Mouse (Mus musculus) spleen, adult 18-20 months (tissue): ENCODE measurements around the gene Snhg11.

Source experiments
- DNase-seq, 2 experiments: peaks; one replicate each; pipeline ENCODE4 v3.0.0; 2022; ENCODE audit warnings: mixed read lengths in 2 of 2

The Snhg11 gene

DNA sequence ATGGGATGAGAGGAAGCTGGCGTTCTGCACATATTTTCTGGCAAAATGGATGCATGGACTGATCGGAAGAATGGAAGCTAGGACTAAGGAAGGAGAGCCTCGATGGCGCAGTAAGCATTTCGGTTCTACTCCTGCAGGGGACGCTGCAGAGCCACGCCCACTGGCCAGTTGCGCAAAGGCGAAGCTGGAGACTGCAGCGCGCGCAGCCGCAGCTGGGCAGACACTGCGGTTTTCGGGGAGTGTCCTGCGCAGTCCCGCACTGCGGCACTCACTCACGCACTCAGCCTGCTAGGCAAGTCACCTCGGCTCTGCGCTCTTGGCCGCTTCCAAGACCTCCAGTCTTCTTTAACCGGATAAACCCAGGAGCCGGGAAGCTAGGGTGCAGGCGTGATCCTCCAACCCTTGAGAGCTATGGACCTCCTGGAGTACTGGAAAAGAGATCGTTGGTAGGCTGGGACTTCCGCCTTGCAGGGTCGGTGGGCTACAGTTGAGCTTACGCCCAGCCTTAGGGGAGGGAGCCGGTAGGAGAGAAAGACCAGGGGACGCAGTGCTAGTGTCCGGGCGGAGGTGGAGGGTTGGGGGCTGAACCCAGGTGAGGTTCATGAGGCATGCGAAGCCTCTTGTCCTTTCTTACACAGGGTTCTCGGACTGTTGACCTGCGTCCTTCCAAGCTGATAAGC lies at the start of gene Snhg11:
TSS of gene Snhg11 (plus strand) at position 196 of the 680 bp plus-strand sequence.
- DNase-seq, result no peak

DNA sequence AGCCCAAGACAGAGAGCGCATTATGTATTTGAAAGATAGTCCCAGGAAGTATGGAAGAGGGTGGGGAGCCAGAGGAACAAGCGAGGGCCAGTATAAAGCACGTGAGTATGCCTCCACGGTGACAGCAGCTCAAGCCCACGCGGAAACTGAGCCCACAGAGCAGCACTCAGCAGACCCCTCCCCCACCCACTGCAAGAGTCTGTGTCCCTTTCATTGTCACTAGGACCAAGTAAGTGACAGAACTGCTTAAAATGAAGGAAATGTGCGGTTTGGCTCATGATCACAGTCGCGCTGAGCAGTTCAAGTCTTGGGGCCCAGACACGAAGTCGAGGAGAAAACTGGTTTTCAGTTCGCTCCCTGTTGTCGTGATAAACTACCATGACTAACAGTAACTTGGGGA lies 41.1 kb upstream of the Snhg11 start:
- no peak for DNase-seq

DNA sequence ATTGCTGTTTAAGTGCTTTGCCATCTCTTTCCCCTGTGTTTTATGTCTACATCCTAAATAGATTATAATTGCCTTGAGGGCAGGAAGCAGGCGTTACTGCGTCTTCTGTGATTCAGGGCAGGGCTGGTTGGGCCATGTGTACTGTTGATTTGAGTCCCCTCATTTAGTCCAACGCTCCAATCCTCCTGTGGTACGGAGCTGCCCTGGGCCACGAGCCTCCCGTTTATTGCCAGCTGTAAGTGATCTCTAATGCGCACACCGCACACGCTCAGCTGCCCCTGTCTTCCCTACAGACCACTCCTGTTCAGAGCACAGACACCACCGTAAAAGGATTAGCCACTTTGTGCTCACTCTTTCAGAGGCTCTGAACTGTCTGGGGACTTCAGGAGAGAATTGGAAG lies 37.7 kb upstream of the Snhg11 start:
- no peak for DNase-seq

DNA sequence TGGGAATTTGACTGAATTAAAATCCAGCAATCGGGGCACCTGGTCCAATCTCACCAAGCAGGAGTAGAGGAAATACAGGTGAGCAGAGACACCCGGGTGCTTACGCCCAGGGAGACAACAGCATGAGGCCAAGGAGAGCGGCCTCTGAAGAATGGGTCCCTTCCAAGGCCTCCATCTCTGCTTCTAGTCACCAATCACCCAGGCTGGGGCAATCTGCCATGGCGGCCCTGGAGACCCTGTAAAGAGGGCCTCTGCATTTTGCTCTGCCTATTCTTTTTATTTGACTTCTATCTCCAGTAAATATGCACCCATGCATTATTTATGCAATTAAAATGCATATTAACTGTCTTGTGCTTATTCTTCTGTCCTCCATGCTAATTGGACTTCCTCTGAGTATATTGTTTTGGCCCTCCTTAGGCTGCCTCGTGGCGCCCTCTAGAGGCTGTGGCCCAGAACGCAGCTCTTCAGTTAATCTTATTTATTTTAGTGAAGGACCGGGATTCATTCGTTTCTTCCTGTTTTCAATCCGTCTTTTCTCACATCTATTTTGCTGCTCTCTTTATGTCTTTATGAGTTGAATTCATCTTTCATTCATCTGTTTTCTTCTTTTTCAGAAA lies 35.4 kb upstream of the Snhg11 start:
- peak in 1 of 2 experiments; percentile 42 for DNase-seq

DNA sequence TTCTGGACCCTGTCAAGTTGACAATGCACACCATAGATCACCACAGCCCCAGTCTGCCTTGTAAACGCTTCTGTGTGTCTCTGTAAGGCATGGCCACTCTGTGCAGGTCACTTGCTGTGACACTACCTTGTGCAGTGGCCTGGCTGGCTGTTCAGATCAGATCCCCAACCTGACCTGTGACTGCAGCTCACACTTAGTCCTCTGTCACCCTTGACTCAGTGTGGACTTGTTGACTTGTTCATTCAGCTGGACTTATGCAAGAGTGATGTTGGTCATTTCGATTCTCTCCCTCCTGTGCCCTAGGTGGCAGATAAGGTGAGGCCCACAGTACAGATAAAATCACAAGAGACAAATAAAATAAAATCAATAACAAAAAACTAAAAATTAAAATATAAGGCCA lies 34.1 kb upstream of the Snhg11 start:
- no peak for DNase-seq

DNA sequence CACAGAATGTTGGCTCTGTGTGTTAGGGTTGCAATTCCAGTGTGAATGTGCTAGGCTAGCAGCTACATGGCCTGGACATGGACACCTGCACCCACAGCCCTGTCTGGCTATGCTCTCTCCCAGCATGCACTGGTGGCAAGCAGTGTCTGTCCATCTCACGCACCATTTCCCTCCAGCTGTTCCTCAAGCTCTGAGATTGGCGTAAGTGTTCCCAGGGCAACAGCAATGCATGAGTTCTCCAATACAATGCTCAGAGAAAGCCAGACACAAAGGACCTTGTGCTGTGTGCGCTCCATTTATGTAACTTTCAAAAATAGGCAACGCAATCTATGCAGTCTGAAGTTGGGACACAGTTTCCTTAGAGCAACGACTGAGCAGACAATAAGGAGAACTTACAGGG lies 31.9 kb upstream of the Snhg11 start:
- DNase-seq, result no peak

DNA sequence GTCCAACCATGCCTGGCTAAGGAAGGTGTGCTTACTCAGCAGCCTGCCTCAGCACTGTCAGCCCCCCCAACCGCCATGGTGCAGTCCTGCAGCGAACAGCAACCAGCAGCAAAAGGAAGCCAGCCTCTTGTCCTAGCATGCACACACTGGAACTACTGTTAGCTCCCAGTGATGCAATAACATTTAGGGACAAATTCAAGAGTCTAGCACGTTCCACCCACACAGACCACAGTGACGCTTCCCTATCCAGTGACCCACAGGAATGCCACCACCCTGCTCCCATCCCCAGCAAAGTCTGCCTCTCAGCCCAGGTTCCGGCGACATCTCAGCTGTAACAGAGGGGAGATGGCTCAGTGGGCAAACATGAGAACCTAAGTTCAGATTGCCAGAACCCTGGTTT lies 29.0 kb upstream of the Snhg11 start:
- DNase-seq, result no peak

DNA sequence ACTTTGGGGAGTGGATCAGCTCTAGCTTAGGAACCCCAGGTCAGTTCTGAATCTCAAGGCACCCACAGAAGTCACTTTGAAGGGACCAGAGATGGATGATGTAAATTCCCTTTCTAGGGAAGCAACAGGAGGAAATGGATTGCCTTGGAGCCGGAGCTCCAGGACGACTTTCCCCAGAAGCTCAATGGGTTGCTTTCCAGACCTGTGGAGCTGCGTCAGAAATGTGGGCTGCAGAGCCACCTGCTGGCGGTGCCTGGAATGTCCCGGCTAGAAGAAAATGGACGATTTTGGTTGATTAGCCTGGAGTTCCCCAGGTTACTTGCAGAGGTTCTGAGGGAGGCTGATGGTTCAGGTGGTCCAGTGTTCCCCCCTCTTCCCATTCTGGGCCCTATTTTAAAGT lies 27.6 kb upstream of the Snhg11 start:
- peak; percentile 16 to 66 for DNase-seq

DNA sequence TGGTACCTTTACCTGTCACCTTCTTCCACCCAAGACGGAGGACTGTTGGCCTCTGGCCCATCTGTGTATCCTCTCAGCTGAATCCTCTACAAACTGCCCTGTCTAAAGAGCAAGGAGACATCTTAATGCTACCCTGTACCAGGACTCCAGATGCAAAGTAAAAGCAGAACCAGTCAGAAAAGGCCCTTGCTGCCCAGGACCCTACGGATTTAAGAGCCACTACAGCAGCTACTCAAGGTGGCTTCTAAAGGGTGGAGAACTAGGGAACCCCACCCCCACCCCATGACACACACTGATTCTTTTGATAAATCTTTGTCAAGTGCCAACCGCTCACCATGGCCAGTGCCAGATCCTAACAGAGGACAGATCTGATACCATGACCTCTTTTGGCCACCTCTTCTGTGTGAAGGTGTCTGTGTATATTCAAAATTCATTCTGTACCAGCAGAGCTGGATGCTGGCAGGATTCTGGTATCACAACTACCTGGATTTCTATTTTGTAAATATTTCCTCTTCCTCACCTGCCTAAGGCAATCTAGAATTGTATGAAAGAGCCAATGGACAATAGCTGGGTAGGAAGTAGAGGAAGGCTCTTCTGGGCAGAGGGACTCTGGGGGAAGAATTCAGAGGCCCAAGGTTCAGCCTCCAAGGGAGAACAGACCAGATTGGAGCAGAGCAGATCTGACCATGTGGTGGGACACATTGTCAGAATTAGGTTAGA lies 22.5 kb upstream of the Snhg11 start:
- no peak for DNase-seq

DNA sequence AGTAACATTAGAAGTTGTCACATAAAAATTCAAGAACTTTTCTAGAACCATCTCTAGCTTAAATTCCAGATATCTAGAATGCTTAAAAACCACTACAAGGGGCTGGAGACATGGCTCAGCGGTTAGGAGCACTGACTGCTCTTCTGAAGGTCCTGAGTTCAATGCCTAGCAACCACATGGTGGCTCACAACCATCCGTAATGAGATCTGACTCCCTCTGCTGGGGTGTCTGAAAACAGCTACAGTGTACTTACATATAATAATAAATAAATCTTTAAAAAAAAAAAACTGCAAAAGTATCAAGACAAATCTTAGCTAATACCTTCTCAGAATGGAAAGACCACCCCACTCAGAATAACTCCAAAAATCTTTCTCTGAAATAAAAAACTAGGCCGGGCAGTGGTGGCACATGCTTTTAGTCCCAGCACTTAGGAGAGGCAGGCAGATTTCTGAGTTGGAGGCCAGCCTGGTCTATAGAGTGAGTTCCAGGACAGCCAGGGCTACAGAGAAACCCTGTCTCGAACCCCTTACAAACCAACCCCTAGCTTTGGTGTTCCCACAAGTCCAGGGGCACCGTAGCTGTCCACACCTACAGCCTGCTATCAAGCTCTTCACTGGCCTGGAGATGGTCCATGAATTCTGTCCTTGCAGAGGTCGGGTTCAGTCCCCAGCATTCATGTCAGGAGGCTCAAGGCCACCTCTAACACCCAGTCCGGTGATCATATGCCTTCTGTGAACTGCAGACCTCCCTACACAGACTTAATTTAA lies 20.9 kb upstream of the Snhg11 start:
- no peak for DNase-seq

DNA sequence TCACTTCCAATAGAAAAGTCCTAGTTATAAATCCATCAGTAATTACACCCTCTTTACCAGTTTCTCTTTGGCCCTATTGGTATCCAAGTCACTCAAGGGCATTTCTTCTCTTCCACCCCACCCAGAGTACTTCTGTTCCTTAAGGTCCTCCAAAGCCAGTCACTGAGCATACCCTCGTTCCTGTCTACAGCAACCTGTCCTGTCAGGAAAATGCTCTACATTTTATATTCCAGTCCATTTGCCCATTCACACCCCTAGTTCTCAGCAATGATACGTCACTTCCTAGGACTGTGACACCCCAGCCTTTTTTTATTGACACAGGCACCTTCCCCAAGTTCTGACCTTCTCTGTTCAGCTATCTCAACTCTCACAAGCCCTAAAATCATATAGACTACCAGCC lies 20.2 kb upstream of the Snhg11 start:
- no peak for DNase-seq

DNA sequence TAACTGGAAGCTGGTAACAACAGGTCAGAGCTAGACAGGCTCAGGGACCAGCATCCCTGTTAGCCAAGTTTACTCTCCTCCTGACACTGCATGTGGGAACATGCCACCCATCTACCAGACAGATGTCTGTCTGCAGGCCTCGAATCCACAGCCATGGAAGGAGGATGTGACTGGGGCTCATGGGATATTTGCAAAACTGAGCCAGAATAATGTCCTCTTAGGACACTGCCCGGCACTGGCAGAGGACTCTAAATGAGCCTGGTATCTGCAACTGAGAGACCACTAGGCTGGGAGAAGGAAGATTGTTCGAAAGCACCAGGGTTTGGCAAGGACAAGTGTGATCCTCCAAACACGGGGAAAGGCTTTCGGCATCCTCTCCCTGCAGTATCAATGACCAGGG lies 19.3 kb upstream of the Snhg11 start:
- DNase-seq, result no peak

DNA sequence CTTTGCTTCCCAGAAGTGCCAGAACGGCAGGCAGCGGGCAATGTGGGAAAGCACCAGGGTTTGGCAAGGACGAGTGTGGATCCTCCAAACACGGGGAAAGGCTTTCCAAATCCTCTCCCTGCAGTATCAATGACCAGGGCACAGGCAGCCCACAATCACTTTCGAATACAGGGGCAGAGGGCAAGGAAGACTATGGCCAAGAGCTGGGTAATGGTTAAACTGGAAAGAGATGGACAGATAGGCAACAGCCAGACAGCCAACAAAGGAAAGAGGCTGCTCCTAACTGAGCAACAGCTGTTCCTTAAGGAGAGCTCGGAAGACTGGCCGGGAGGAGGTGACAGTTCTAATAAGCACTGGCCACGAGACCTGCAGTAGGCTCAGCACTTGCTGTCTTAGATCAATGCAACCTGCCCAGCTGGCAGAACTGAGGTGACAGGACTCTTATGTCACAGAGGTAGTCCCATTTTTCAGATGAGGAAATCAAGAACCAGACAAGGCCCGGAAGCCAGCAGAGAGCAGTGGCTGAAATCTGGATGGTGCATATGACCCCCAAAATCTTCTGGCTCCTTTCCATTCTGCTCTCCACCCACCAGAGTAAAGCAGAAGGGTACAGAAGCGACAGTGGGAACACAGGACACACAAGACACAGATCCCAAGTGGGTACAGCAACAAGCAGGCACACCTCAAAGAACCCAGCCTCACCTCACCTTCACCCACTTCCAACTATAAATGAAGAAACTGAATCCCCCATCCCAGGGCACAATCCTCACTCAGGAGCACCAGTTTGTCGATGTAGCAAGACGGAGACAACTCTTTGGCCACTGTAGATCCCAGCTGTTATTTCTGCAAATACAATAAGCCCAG lies 15.4 kb upstream of the Snhg11 start:
- no peak for DNase-seq

DNA sequence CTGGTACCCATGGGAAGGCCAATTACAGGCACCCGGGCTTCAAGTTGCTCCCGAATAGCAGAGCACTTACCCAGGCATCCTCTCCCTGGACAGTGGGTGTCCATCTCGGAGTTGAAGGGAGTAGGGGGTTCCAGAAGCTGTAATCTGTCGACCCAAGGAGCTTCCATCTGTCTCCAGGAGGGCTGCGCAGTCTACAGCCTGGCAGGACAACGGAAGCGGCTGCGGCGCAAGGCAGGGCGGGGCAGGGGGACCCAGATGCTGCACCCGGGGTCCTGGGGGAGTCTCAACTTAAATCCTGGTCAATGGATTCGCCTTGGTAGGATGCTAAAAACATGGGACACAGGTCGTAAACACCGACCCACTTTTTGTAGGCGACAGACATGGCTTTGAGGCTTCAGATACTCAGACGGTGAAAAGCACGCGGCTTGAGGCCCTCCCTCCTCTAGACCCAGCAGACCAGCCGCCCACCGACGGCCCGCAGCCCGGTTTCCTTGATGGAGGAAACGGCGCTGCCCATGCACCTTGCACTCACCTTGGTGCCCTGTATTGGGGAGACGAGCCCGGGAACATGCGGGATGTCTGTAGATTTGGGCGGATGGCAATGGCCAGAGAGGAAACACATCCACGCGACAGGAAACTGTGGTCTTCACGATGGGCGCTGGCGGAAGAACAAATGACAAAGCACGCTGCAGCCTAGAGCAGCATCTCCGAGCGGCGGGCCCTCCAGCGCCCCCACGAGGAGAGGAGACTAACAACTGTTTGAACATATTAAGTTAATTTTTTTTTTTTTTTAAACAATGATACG lies 14.4 kb upstream of the Snhg11 start:
- peak; percentile 72 to 78 for DNase-seq

DNA sequence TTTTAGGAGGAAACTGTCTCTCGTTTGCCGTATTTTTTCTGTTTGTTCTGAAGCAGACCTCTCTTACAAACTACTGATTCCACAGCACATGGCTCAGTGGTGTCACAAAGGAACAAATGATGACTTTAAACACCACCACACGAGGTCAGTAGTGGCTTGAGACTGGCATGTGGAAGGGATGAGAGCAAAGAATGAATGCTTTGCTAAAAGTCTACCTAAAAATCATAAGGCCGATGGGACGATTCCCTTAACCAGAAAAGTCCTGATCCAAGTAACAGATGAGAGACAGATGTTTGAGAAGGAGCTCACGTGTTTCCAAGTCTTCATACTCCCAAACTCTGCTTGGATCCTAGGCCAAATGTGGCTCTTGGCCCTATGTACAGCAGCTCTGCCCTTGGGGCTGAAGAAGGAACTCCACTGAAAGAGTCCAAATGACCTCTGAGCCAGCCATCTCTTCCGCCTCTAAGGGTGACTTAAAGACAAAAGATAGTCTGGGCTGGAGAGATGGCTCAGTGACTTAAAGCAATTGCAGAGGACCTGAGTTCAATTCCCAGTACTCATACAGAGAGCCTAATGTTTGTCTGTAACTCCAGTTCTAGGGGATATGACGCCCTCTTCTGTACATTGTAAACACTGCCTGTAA lies 13.6 kb upstream of the Snhg11 start:
- DNase-seq, result no peak

DNA sequence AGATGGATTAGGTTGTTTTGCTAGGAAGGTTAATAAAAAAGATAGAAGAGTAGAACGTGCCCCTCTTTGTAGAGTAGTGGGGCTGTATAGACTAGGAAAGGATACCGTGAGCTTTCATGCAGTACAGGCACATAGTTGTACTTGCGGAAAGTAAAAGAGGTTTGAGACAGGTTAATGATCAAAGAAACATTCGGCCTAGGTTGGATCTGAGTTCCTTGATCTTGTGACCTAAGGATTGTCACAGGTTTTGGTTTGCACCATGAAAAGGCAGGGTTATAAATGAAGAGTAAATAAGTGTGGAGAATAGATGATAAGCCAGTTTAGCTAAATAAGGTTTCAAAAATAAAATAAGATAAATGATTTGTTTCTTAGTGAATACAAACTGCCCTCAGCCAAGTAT lies 11.3 kb upstream of the Snhg11 start:
- no peak for DNase-seq

DNA sequence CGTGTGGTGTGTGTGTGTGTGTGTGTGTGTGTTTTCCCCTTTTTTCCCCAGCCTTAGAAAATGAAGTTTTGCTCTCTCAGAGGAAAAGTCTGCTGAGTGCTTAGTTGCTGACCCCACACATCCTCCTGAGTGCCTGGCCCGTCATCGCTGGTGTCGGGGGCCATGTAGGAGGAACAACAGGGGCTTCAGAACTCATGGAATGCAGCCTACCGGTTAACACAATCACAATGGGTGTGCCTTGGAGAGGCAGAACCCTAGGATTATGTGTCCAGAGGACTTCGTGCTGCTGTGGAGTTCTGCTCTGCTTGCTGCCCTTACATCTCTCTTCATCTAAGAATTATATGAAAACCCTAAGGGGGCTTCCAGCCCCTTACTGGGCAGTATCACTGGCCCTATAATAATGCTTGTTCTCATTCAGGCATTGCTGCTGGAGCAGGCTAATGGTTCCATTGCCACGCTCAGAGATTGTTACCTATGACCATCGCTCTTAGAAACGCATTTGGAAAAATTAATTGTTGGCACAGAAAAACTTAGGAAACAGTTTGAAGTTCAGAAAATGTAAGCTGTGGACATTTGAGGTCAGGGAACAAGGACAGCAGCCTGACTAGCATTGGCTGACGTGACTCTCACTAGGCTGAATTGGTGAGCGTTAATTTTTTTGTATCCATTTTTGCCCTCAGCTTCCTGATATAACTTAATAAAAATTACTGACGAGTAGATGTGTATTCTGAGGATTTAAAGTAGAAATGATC lies 10.2 kb upstream of the Snhg11 start:
- DNase-seq, result no peak

DNA sequence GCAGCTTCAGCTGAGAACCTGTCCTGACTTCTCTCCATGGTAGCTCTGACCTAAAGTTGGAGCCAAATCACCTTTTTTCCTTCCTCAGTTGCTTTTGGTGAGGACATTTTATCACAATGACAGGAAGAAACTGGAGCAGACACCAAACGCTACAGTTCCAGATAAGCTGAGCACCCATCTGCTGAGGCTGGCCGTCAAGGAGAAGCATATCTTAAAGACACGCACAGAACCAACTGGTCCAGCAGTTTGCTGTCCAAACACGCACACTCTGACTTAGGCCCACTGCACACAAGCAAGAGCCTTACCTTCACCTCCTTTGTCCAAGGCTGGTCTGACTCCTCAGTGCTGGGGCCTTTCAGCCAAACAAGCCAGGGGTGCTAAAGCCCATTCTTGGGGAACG lies 7.8 kb upstream of the Snhg11 start:
- no peak for DNase-seq

DNA sequence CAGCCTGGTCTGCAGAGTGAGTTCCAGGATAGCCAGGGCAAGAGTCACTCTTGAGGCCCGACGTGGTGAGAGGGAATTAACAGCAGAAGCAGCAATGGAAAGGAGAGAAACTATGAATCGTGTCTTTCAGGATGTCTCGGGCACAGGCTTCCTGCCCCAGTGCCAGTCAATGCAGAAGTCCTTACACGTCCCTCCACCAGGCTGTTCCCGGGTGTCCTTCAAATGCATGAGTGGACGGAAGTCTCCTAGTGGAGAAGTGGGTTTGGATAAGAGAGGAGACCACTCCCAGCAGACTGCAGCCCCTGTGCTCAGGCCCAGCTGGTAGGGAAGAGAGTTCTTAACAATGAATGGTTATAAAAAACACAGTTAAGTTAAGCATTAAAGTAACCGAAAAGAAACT lies 7.1 kb upstream of the Snhg11 start:
- no peak for DNase-seq

DNA sequence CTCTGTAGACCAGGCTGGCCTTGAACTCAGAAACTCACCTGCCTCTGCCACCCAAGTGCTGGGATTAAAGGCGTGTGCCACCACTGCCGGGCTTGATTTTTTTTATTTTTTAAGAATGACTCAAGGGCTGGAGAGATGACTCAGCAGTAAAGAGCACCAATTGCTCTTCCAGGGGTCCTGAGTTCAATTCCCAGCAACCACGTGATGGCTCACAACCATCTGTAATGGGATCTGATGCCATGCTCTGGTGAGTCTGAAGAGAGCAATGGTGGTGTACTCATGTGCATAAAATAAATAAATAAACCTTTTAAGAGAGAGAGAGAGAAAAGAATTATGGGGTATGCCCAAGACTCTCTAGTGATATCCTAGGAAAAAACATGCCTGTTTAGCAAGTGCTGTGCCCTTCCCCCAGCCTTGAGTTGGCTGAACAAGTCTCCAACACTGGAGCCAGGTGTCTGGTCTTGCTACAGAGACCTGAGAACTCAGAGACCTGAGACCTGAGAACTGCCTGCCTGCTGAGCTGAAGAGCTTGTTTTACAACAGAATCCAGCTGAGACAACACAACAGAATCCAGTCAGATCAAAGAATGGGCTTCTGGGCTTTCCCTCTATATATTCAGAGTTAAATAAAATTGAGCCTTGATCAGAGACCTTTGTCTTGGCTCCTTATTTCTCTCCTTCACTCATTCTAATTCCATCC lies 5.8 kb upstream of the Snhg11 start:
- no peak for DNase-seq
